Mouse (Mus musculus) E14TG2a.4 (cell line): ENCODE results near the gene Dync2li1.
A peak's percentile ranks its signal among the peaks of the same experiment; 100 is the strongest.

ENCODE experiments used
- H3K27me3 ChIP-seq: 2 replicates; pipeline ENCODE4 v1.6.1; 2014; ENCODE audit warnings: low read length, control low read depth; ENCODE audit not compliant: insufficient read depth
- H3K36me3 ChIP-seq: 2 replicates; pipeline ENCODE4 v1.6.1; 2014; ENCODE audit warnings: low read length, control low read depth; ENCODE audit not compliant: insufficient read depth
- H3K4me1 ChIP-seq: replicated peaks from 2 replicates; pipeline ENCODE4 v1.6.1; 2014; ENCODE audit warnings: low read depth, low read length, control low read depth
- H3K4me3 ChIP-seq: replicated peaks from 2 replicates; pipeline ENCODE4 v1.5.1; 2014; ENCODE audit warnings: mild to moderate bottlenecking, low read length
- H3K9me3 ChIP-seq: 2 replicates; pipeline ENCODE4 v1.6.1; 2014; ENCODE audit warnings: low read length, control low read depth
- CTCF ChIP-seq: conservative IDR thresholded peaks from 2 replicates; pipeline ENCODE4 v1.5.1; 2014; ENCODE audit warnings: low read length
- NANOG ChIP-seq: IDR thresholded peaks from 2 replicates; pipeline ENCODE4 v1.6.1; 2014; ENCODE audit warnings: borderline replicate concordance, low read length, mixed read lengths
- POU5F1 ChIP-seq: IDR thresholded peaks from 2 replicates; pipeline ENCODE4 v1.6.1; 2014; ENCODE audit warnings: low read length, borderline replicate concordance

Dync2li1 gene

DNA sequence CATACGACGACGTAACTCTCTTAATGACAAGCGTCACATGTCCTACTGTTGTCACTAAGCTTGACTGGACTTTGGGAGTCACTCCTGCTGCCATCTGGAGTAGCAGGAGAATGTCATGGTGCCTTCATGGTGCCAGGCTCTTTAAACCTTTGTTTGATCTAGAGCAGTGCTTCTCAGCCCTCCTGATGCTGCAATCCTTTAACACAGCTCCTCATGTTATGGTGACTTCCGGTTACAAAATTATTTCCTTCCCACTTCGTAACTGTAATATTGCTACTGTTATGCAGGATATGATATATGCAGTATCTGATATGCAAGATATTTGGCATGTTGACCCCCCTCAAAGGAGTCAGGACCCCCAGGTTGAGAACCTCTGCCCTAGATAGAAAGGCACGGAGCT is 7.2 kb upstream of the Dync2li1 start:
- H3K9me3 ChIP-seq, result no peaks in the 10 kb centered on the region
- TF ChIP-seq CTCF, result no peak
- no peak for TF ChIP-seq NANOG
- TF ChIP-seq POU5F1, result no peak

DNA sequence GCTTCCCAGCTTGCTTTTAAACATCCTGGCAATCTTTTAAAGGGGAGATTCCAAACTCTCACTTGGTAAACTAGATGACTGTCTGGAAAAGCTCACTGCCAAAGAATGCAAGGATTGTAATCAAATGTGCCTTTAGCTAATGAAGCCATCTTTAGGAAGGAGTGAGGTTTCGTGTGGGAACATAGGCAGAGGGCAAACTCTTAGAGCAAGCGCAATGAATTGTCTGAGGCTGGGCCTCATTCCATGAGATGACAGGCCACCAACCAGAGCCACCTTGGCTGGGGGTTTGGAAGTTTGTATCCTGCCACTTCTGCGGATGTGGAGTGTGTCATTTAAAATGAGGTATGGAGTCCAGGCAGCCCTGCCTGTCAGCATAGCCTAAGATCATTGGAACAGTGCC is 6.2 kb upstream of the Dync2li1 start:
- Histone ChIP-seq H3K4me3 (no peak overlapping the region), H3K36me3 (no peaks in the 10 kb centered on the region), H3K4me1 (peaks cover 16% of the 10 kb centered on the region), H3K9me3 (no peaks in the 10 kb centered on the region), H3K27me3 (no peaks in the 10 kb centered on the region)
- no peak for TF ChIP-seq POU5F1
- no peak for TF ChIP-seq CTCF
- TF ChIP-seq NANOG, result no peak

More for the DNA sequence above, 7.2 kb upstream of the Dync2li1 start:
- no peaks in the 10 kb centered on the region for H3K27me3 ChIP-seq
- no peaks in the 10 kb centered on the region for H3K36me3 ChIP-seq
- H3K4me3 ChIP-seq, result no peak overlapping the region
- H3K4me1 ChIP-seq, result peaks cover 16% of the 10 kb centered on the region

DNA sequence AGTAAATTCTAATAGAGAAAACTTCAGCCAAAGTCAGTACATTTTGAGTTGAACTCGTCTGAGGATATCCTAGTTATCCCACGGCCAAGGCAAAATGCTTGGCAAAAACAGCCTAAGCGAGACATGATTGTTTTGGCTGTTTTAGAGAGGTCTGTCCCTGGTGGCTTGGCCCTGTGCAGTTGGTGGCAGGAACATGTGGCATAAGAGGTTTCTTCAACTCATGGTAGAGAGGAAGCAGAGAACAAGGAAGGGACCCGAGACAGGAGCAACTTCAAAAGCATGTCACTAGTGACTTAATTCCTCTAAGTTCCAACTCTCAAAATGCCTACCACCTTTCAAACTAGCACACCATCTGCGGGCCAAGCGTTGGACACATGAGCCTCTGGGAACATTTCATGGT is 5.7 kb upstream of the Dync2li1 start:
- TF ChIP-seq NANOG, result no peak
- TF ChIP-seq POU5F1, result no peak
- no peak for TF ChIP-seq CTCF
- H3K9me3 ChIP-seq, result no peaks in the 10 kb centered on the region
- no peaks in the 10 kb centered on the region for H3K27me3 ChIP-seq
- no peak overlapping the region for H3K4me3 ChIP-seq
- H3K4me1 ChIP-seq, result peaks cover 16% of the 10 kb centered on the region
- no peaks in the 10 kb centered on the region for H3K36me3 ChIP-seq

DNA sequence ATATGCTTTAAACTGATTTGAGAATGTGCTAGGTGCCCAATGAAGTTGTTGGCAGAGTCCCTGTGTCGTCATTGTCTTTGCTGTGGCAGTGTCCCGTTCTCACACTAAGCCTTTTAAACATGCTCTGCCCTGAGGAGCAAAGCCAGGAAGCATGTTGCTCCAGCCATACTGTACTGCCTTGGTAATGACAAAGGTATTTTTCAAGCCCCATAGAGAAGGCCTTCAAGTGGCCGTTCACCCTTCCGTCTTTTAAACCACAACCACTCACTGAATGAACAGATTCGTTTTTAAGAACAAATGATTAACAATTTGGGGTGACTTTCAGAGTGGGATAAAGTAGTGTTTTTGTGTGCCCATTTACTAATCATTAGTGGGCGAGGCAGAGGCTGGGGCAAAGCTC is 5.1 kb upstream of the Dync2li1 start:
- H3K4me1 ChIP-seq, result peaks cover 16% of the 10 kb centered on the region
- no peaks in the 10 kb centered on the region for H3K27me3 ChIP-seq
- H3K36me3 ChIP-seq, result no peaks in the 10 kb centered on the region
- H3K9me3 ChIP-seq, result no peaks in the 10 kb centered on the region
- no peak for TF ChIP-seq CTCF
- H3K4me3 ChIP-seq, result no peak overlapping the region

DNA sequence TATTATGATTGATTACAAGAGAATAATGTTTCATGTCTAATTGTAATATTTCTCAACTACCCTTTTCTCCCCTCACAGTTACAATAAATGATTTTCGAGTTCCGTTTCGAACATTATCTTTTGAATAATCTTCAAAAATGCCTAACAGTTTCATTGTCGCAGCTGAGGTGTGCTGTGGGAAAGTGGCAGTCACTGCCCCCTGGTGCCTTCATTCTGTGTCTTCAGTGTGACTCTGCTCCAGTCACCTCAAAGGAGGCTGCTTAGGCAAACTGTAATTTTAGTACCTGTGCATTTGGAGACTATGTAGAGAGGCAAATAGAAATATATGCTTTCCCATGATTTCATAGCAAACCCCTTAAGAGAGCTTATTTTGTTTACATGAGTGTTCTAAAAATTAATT is 4.3 kb upstream of the Dync2li1 start:
- H3K36me3 ChIP-seq, result no peaks in the 10 kb centered on the region
- no peaks in the 10 kb centered on the region for H3K27me3 ChIP-seq
- H3K4me1 ChIP-seq, result peaks cover 20% of the 10 kb centered on the region
- H3K4me3 ChIP-seq, result no peak overlapping the region
- no peaks in the 10 kb centered on the region for H3K9me3 ChIP-seq
- TF ChIP-seq POU5F1 (no peak), CTCF (no peak), NANOG (no peak)

DNA sequence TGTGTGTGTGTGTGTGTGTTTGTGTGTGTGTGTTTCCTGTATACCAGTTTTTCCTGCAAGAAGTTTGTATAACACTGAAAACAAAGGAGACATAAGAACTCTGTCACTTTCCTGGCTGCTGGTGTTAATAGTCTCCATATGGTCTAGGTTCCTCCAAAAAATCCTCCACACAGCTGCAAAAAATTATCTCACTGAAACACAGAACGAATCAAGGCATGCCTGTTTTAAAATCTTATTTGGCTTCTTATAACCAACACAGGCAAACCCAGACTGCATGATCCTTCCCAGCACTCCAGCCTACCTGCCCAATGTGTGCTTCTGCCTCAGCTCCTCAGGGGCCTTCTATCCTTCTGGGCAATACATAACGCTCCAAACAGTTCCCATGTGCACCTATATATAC is 3.4 kb upstream of the Dync2li1 start:
- Histone ChIP-seq H3K36me3 (no peaks in the 10 kb centered on the region), H3K4me1 (peaks cover 27% of the 10 kb centered on the region), H3K4me3 (no peak overlapping the region), H3K27me3 (no peaks in the 10 kb centered on the region), H3K9me3 (no peaks in the 10 kb centered on the region)
- TF ChIP-seq CTCF, result no peak
- no peak for TF ChIP-seq NANOG
- no peak for TF ChIP-seq POU5F1

DNA sequence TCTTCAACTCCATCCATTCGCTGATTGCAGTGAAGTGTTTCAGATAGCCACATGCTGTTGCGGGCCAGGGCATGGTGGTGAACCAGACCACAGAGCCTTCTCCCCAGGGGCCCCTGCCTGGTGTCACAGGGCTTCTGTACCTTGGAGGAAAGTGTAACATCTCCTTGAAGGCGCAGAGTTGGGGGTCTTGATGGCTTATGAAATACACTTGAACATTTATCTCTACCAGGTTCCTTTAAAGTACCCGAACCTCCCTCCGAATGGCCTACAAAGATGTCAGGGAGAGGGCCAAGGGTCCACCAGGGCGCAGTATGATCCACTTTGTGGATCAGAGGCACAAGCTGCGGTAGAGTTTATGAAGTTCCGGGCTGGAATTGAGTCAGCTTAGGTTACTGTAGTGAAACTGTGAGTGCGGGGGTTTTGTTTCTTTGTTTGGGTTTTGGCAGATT is 585 bp downstream of the Dync2li1 start:
- Histone ChIP-seq H3K27me3 (no peaks in the 10 kb centered on the region), H3K36me3 (no peaks in the 10 kb centered on the region), H3K4me3 (peak overlapping the region; percentile 84), H3K9me3 (no peaks in the 10 kb centered on the region), H3K4me1 (peaks cover 12% of the 10 kb centered on the region)
- TF ChIP-seq CTCF, result no peak
- no peak for TF ChIP-seq NANOG
- TF ChIP-seq POU5F1, result no peak

DNA sequence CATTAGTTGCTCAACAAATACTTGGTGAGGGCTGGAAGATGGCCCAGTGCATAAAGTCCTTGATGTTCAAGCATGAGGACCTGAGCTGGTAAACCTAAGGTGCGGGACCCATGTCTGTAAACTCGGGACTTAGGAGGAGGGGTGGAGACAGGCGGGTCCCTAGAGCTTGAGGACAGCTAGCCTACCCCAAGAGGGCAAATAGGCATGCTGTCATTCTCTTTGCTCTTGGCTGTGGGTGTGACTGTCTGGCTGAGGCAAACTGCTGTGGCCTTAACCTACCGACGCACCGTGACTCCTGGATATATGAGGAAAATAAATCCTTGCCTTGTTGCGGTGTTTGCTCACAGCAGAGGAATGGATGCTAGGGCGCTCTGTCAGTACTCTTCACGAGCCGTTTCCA is 1.4 kb downstream of the Dync2li1 start:
- TF ChIP-seq POU5F1, result no peak
- TF ChIP-seq NANOG, result no peak
- TF ChIP-seq CTCF, result no peak
- H3K4me1 ChIP-seq, result peaks cover 12% of the 10 kb centered on the region
- H3K4me3 ChIP-seq, result no peak overlapping the region
- no peaks in the 10 kb centered on the region for H3K27me3 ChIP-seq
- H3K9me3 ChIP-seq, result no peaks in the 10 kb centered on the region
- no peaks in the 10 kb centered on the region for H3K36me3 ChIP-seq

DNA sequence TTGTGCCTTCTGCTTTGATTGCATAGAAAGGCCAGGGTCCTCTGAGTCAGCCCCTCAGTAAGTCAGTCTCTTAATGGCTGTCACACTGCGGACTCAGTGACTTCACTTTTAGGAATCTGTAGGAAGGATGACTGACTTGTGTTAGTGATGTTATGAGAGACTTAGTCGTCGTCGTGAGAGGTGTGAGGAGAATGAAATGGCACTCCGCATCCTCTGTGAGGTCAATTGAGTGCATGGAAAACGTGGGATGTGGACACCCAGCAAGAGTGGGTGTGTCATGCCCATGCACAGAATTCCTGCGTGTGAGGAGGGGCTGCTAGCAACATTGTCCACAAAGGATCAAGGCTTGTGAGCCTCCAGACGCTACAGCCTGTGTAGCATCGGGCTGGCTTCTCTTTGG is 2.3 kb downstream of the Dync2li1 start:
- H3K4me1 ChIP-seq, result peaks cover 15% of the 10 kb centered on the region
- H3K36me3 ChIP-seq, result no peaks in the 10 kb centered on the region
- no peaks in the 10 kb centered on the region for H3K9me3 ChIP-seq
- H3K27me3 ChIP-seq, result no peaks in the 10 kb centered on the region
- no peak overlapping the region for H3K4me3 ChIP-seq
- no peak for TF ChIP-seq CTCF
- no peak for TF ChIP-seq POU5F1
- TF ChIP-seq NANOG, result no peak

DNA sequence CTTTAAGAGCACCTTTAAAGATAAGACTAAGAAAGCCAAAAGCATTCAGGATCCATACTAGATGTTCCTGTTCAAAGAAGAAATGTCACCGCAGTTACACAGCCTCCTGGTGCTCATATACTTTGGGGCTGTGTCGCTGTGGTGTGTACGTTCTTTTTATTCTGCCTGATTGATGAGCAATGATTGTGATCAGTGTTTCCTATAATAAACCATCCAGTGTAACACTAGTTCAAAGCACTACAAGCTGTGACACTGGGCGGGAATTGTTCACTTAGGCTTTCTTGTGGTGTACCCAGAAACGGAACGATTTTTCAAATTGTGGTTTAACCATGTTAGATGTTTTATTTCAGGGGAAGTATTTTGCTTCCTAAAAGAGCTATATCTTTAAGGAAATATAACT is 5.5 kb downstream of the Dync2li1 start:
- Histone ChIP-seq H3K4me3 (no peak overlapping the region), H3K36me3 (no peaks in the 10 kb centered on the region), H3K4me1 (peaks cover 29% of the 10 kb centered on the region), H3K27me3 (no peaks in the 10 kb centered on the region), H3K9me3 (no peaks in the 10 kb centered on the region)
- no peak for TF ChIP-seq CTCF
- TF ChIP-seq NANOG, result no peak
- TF ChIP-seq POU5F1, result no peak
